Mouse (Mus musculus): ENCODE measurements around the gene Rwdd4a. TPM values are rescaled to one million over a fixed set of nuclear protein-coding genes. Genes with fewer than 3 reads are reported as not detected.

Rwdd4a gene
- total and polyA plus RNA-seq, 3 experiments = 9.7 to 45.8 (median 29.9) TPM

GRCm38 (mm10) chr8:47544094-47544493 is 10.6 kb downstream of the Rwdd4a start:
- ATAC-seq (ENCODE audit: extremely low read depth, insufficient number of reproducible peaks, low FRiP score, poor library complexity, severe bottlenecking) = no peak
- H3K4me3 ChIP-seq (ENCODE audit: low read depth, low read length) = no peak overlapping the region
- peaks cover 89% of the 10 kb centered on the region for H3K36me3 ChIP-seq (replicated peaks)
- no peaks in the 10 kb centered on the region for H3K4me1 ChIP-seq (ENCODE audit: insufficient read depth, low read depth, low read length)
- no peaks in the 10 kb centered on the region for H3K9me3 ChIP-seq (replicated peaks)
- no peak for DNase-seq (ENCODE audit: low spot score)
- H3K27me3 ChIP-seq (ENCODE audit: insufficient read depth, low read length) = no peaks in the 10 kb centered on the region
- TF ChIP-seq TAL1 (conservative IDR thresholded peaks at IDR 0.05; ENCODE audit: low read depth, low read length) = no peak
- no peak for TF ChIP-seq CTCF (IDR thresholded peaks at IDR 0.05; ENCODE audit: low read depth, low read length)
- TF ChIP-seq POLR2AphosphoS5 (IDR thresholded peaks at IDR 0.05; ENCODE audit: insufficient replicate concordance, low read depth, low read length) = no peak
- no peak for TF ChIP-seq GATA1 (IDR thresholded peaks at IDR 0.05; ENCODE audit: borderline replicate concordance, low read length)
- TF ChIP-seq GATA2 (IDR thresholded peaks at IDR 0.05; ENCODE audit: borderline replicate concordance, low read depth, low read length) = no peak

GRCm38 (mm10) chr8:47547102-47547501 is 13.6 kb downstream of the Rwdd4a start:
- TF ChIP-seq GATA1 (IDR thresholded peaks at IDR 0.05; ENCODE audit: borderline replicate concordance, low read length) (no peak), GATA2 (IDR thresholded peaks at IDR 0.05; ENCODE audit: borderline replicate concordance, low read depth, low read length) (no peak), POLR2AphosphoS5 (IDR thresholded peaks at IDR 0.05; ENCODE audit: insufficient replicate concordance, low read depth, low read length) (no peak), CTCF (IDR thresholded peaks at IDR 0.05; ENCODE audit: low read depth, low read length) (no peak), TAL1 (conservative IDR thresholded peaks at IDR 0.05; ENCODE audit: low read depth, low read length) (no peak)
- H3K4me3 ChIP-seq (ENCODE audit: low read depth, low read length) = no peak overlapping the region
- ATAC-seq (ENCODE audit: extremely low read depth, insufficient number of reproducible peaks, low FRiP score, poor library complexity, severe bottlenecking) (no peak), DNase-seq (ENCODE audit: low spot score) (no peak)
- H3K4me1 ChIP-seq (ENCODE audit: insufficient read depth, low read depth, low read length) = no peaks in the 10 kb centered on the region
- no peaks in the 10 kb centered on the region for H3K27me3 ChIP-seq (ENCODE audit: insufficient read depth, low read length)
- H3K36me3 ChIP-seq (replicated peaks) = peaks cover 90% of the 10 kb centered on the region
- no peaks in the 10 kb centered on the region for H3K9me3 ChIP-seq (replicated peaks)

GRCm38 (mm10) chr8:47553613-47554012 is 20.1 kb downstream of the Rwdd4a start:
- DNase-seq (ENCODE audit: low spot score) = no peak
- ATAC-seq (ENCODE audit: extremely low read depth, insufficient number of reproducible peaks, low FRiP score, poor library complexity, severe bottlenecking) = no peak
- no peak for TF ChIP-seq TAL1 (conservative IDR thresholded peaks at IDR 0.05; ENCODE audit: low read depth, low read length)
- no peak for TF ChIP-seq POLR2AphosphoS5 (IDR thresholded peaks at IDR 0.05; ENCODE audit: insufficient replicate concordance, low read depth, low read length)
- no peak for TF ChIP-seq GATA1 (IDR thresholded peaks at IDR 0.05; ENCODE audit: borderline replicate concordance, low read length)
- no peak for TF ChIP-seq CTCF (IDR thresholded peaks at IDR 0.05; ENCODE audit: low read depth, low read length)
- no peak for TF ChIP-seq GATA2 (IDR thresholded peaks at IDR 0.05; ENCODE audit: borderline replicate concordance, low read depth, low read length)
- Histone ChIP-seq H3K4me3 (ENCODE audit: low read depth, low read length) (no peak overlapping the region), H3K4me1 (ENCODE audit: insufficient read depth, low read depth, low read length) (no peaks in the 10 kb centered on the region), H3K27me3 (ENCODE audit: insufficient read depth, low read length) (no peaks in the 10 kb centered on the region), H3K9me3 (replicated peaks) (no peaks in the 10 kb centered on the region), H3K36me3 (replicated peaks) (peaks cover 39% of the 10 kb centered on the region)

- Histone ChIP-seq H3K9me3 (replicated peaks) (no peaks in the 10 kb centered on the region), H3K4me1 (ENCODE audit: insufficient read depth, low read depth, low read length) (no peaks in the 10 kb centered on the region), H3K36me3 (replicated peaks) (peaks cover 12% of the 10 kb centered on the region), H3K4me3 (ENCODE audit: low read depth, low read length) (no peak overlapping the region), H3K27me3 (ENCODE audit: insufficient read depth, low read length) (no peaks in the 10 kb centered on the region)
- no peak for ATAC-seq (ENCODE audit: extremely low read depth, insufficient number of reproducible peaks, low FRiP score, poor library complexity, severe bottlenecking)
- TF ChIP-seq GATA2 (IDR thresholded peaks at IDR 0.05; ENCODE audit: borderline replicate concordance, low read depth, low read length) (no peak), POLR2AphosphoS5 (IDR thresholded peaks at IDR 0.05; ENCODE audit: insufficient replicate concordance, low read depth, low read length) (no peak), TAL1 (conservative IDR thresholded peaks at IDR 0.05; ENCODE audit: low read depth, low read length) (no peak), CTCF (IDR thresholded peaks at IDR 0.05; ENCODE audit: low read depth, low read length) (no peak)
- no peak for DNase-seq (ENCODE audit: low spot score)
Measured at GRCm38 (mm10) chr8:47556446-47556845, 23.0 kb downstream of the Rwdd4a start.

- H3K4me1 ChIP-seq (ENCODE audit: insufficient read depth, low read depth, low read length) = no peaks in the 10 kb centered on the region
- no peak for DNase-seq (ENCODE audit: low spot score)
- H3K4me3 ChIP-seq (ENCODE audit: low read depth, low read length) = no peak overlapping the region
- TF ChIP-seq POLR2AphosphoS5 (IDR thresholded peaks at IDR 0.05; ENCODE audit: insufficient replicate concordance, low read depth, low read length) = no peak
- no peak for TF ChIP-seq TAL1 (conservative IDR thresholded peaks at IDR 0.05; ENCODE audit: low read depth, low read length)
- TF ChIP-seq CTCF (IDR thresholded peaks at IDR 0.05; ENCODE audit: low read depth, low read length) = no peak
- no peak for TF ChIP-seq GATA1 (IDR thresholded peaks at IDR 0.05; ENCODE audit: borderline replicate concordance, low read length)
- peaks cover 6% of the 10 kb centered on the region for H3K36me3 ChIP-seq (replicated peaks)
- H3K9me3 ChIP-seq (replicated peaks) = no peaks in the 10 kb centered on the region
- H3K27me3 ChIP-seq (ENCODE audit: insufficient read depth, low read length) = no peaks in the 10 kb centered on the region
- ATAC-seq (ENCODE audit: extremely low read depth, insufficient number of reproducible peaks, low FRiP score, poor library complexity, severe bottlenecking) = no peak
Measured at GRCm38 (mm10) chr8:47558274-47558673, 24.8 kb downstream of the Rwdd4a start.

GRCm38 (mm10) chr8:47560801-47561200 is 27.3 kb downstream of the Rwdd4a start:
- DNase-seq (ENCODE audit: low spot score) (no peak), ATAC-seq (ENCODE audit: extremely low read depth, insufficient number of reproducible peaks, low FRiP score, poor library complexity, severe bottlenecking) (no peak)
- Histone ChIP-seq H3K36me3 (replicated peaks) (no peaks in the 10 kb centered on the region), H3K4me3 (ENCODE audit: low read depth, low read length) (no peak overlapping the region), H3K27me3 (ENCODE audit: insufficient read depth, low read length) (0 out of 2 replicates have a peak, but pooled peaks cover 1% of the 10 kb centered on the region), H3K4me1 (ENCODE audit: insufficient read depth, low read depth, low read length) (no peaks in the 10 kb centered on the region), H3K9me3 (replicated peaks) (no peaks in the 10 kb centered on the region)
- TF ChIP-seq CTCF (IDR thresholded peaks at IDR 0.05; ENCODE audit: low read depth, low read length) (no peak), GATA2 (IDR thresholded peaks at IDR 0.05; ENCODE audit: borderline replicate concordance, low read depth, low read length) (no peak), GATA1 (IDR thresholded peaks at IDR 0.05; ENCODE audit: borderline replicate concordance, low read length) (no peak), TAL1 (conservative IDR thresholded peaks at IDR 0.05; ENCODE audit: low read depth, low read length) (no peak), POLR2AphosphoS5 (IDR thresholded peaks at IDR 0.05; ENCODE audit: insufficient replicate concordance, low read depth, low read length) (no peak)
